Mouse (Mus musculus) heart, postnatal 14 days (tissue): ENCODE results near the gene Slc25a53. TPM values are rescaled to one million over a fixed set of nuclear protein-coding genes. Genes with fewer than 3 reads are reported as not detected.

Source experiments
- DNase-seq, 2 experiments: peaks; one replicate each; pipeline ENCODE4 v3.0.0; 2021 to 2022
- intact Hi-C: fragments of 180-260 bp; cut with DNase I; formaldehyde crosslinking; loops from one replicate; pipeline ENCODE4 v1.15.1; 2025
- long read RNA-seq, 2 experiments: library from polyadenylated mRNA; stranded (forward); transcript quantifications; one replicate each; pipeline ENCODE4 v2.0.0; 2021
- total RNA-seq, 2 experiments: library from RNA; stranded (reverse); gene quantifications; 2 replicates each; pipeline ENCODE4 v1.2.3; 2021

The Slc25a53 gene
- total RNA-seq = 1 to 10 TPM; 4.2 to 5.0 TPM
- long read RNA-seq, experiment 1, partial matches to known transcripts = 1 of 5 reads
- long read RNA-seq, experiment 1, other reads (novel, unspliced or antisense) = 2 of 5 reads
- long read RNA-seq, experiment 2, partial matches to known transcripts = 0 of 1 reads
- long read RNA-seq, experiment 2, other reads (novel, unspliced or antisense) = 0 of 1 reads

- intact Hi-C loops = no loop called here
- DNase-seq = peak; percentile 82 to 88
Measured at GRCm38 (mm10) chrX:137038000-137038483, at the start of gene Slc25a53. Gene Slc25a53, minus strand, starts transcription at chrX:137038302.

GRCm38 (mm10) chrX:137063202-137063601 lies 25.1 kb upstream of the Slc25a53 start:
- DNase-seq = no peak
- intact Hi-C loops = no loop called here

DNA sequence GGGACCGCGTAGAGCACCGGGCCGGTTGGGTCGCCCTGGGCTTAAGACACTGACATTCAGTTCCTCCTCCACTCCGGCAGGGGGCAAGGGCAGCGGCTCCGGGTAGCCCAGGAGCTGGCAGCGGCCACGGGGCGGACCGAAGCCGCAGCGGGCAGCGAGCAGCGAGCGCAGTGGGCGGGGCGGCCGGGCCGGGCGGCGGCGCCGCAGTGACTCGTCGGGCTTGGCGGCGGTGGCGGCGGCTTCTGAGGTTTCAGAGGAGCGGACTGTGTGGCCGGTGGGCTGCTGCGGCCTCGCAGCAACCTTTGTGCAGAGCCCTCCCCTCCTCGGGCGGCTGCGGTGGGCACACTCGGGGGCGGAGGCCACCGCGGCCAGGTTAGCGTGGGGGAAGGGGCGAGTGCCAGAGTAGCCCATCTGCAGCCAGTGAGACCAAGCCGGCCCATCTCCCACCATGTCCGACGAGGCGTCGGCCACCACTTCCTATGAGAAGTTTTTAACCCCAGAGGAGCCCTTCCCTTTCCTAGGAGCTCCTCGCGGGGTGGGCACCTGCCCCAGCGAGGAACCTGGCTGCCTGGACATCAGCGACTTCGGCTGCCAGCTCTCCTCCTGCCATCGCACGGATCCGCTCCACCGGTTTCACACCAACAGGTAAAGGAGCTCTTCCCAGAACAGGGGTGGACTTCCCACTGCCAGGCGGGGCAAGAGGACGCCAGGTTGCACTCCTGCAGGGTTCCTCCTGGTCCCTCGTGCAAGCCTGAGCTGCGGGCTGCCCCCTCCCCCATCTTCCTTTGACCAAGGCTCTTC lies 11.5 kb upstream of the Slc25a53 start, which contains the start of gene Fam199x:
Gene Fam199x (plus strand): TSS at position 170 of the 801 bp plus-strand sequence.
- intact Hi-C loops = no loop called here
- peak; percentile 83 for DNase-seq

GRCm38 (mm10) chrX:137049060-137049424 lies 10.9 kb upstream of the Slc25a53 start:
- no peak for DNase-seq
- intact Hi-C loops = no loop called here

DNA sequence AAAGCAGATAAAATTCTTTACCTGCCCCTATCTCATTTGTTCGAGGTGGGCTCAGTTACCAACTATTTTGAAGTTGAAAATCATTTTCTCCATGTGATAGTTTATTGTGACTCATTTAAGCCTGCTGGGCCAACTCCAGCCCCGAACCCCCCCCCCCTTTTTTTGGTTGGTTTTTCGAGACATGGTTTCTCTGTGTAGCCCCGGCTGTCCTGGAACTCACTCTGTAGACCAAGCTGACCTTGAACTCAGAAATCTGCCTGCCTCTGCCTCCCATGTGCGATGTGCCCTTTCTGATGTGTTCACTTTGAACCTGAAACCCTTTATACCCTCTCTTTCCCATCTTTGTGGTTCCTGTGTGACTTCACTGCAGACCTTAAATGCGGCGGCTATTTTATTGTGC lies 400 bp upstream of the Slc25a53 start:
- no peak for DNase-seq
- intact Hi-C loops = no loop called here

DNA sequence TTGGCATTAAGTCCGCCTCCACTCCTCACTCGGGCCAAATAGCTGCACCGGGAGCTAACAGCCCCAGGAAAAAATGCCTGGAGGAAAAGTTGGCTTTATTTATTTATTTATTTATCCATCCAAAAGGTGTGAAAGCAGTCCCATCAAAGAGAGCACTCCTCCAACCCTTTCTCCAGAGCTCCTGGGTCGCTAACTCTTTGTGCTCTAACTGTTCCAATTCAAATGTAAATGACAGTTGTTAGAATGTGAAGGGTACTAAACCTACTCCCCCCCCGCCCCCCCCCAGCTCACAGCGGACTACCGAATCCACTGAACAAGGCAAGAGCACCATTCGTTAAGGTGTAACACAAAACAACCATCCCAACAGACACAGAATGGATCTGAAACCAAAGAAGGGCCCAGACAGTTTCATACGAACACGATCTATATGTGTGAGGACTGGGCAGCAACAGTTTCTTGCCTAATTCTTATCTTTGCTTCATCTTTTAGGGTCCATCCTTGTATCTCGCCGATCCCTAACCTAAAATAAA lies 567 bp downstream of the Slc25a53 start:
- intact Hi-C loops = no loop called here

GRCm38 (mm10) chrX:137034322-137034721 lies 3.8 kb downstream of the Slc25a53 start:
- intact Hi-C loops = no loop called here

More for the DNA sequence above, 567 bp downstream of the Slc25a53 start:
- no peak for DNase-seq

GRCm38 (mm10) chrX:137031726-137032125 lies 6.4 kb downstream of the Slc25a53 start:
- DNase-seq = no peak
- intact Hi-C loops = no loop called here

More at GRCm38 (mm10) chrX:137034322-137034721, 3.8 kb downstream of the Slc25a53 start:
- no peak for DNase-seq

GRCm38 (mm10) chrX:137030916-137031315 lies 7.2 kb downstream of the Slc25a53 start:
- intact Hi-C loops = no loop called here

GRCm38 (mm10) chrX:137019310-137019709 lies 18.8 kb downstream of the Slc25a53 start:
- intact Hi-C loops = loop anchor here (2.0 to 10.0 kb wide), 4 partner anchors 42 to 395 kb away; partner anchors contain the start of genes Morf4l2, Tmsb15b1, Tmsb15b2 and Tmsb15l
- peak; percentile 47 to 63 for DNase-seq

More at GRCm38 (mm10) chrX:137030916-137031315, 7.2 kb downstream of the Slc25a53 start:
- DNase-seq = no peak

DNA sequence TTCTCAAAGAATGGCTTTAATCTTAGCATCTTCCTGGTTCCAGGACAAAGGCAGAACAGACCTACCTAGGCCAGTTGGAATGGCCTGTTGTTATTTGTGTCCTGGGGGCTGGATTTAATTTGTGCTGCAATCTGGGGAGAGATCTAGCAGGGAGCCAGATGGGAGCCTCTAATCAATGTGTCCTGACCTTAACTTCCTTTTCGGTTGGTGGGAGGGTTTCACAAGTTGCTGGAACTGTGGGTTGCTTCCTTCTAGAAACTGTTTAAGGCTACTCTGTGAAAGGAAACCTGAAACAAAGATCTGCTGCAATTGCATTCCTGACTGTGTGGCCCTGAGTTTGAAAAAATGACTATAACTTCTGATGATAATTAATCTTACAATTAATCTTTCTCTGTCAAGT lies 20.4 kb downstream of the Slc25a53 start:
- DNase-seq = no peak
- intact Hi-C loops = loop anchor here (2.0 to 10.0 kb wide), 4 partner anchors 40 to 393 kb away; partner anchors contain the start of genes Morf4l2, Tmsb15b1, Tmsb15b2 and Tmsb15l

- DNase-seq = peak; percentile 15 to 44
- intact Hi-C loops = loop anchor here (5.0 to 10.0 kb wide), 3 partner anchors 38 to 390 kb away; partner anchors contain the start of genes Tmsb15b1, Tmsb15b2 and Tmsb15l
Measured at GRCm38 (mm10) chrX:137015099-137015709, 22.9 kb downstream of the Slc25a53 start.

DNA sequence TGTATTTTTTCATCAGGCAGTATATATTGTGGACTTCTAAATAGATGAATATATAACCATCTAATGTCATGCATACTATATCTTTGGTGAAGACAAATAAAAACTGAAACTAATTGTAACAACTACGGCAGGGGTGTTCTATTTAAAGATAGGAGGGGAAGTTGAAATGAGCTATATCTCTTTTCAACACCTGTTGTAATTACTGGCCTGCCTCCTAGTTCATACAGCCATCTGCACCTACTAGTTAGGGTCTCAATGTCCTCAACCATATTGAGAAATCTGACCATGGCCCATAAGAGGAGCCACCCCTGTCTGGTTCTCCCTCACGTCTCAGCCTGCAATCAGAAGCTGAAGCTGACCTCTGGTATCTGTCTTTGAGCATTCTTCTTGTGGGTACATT lies 41.8 kb downstream of the Slc25a53 start:
- DNase-seq = no peak
- intact Hi-C loops = no loop called here

- intact Hi-C loops = no loop called here
- DNase-seq = no peak
Measured at GRCm38 (mm10) chrX:136993641-136994040, 44.5 kb downstream of the Slc25a53 start.

- intact Hi-C loops = no loop called here
- peak; percentile 26 to 40 for DNase-seq
Measured at GRCm38 (mm10) chrX:136992978-136993547, 45.0 kb downstream of the Slc25a53 start, which contains the start of gene Zcchc18. Gene Zcchc18, plus strand, starts transcription at chrX:136993155.

- intact Hi-C loops = no loop called here
Measured at GRCm38 (mm10) chrX:136992191-136992965, 45.7 kb downstream of the Slc25a53 start.

GRCm38 (mm10) chrX:136991274-136991673 lies 46.8 kb downstream of the Slc25a53 start:
- no peak for DNase-seq
- intact Hi-C loops = no loop called here

More at GRCm38 (mm10) chrX:136992191-136992965, 45.7 kb downstream of the Slc25a53 start:
- DNase-seq = no peak

DNA sequence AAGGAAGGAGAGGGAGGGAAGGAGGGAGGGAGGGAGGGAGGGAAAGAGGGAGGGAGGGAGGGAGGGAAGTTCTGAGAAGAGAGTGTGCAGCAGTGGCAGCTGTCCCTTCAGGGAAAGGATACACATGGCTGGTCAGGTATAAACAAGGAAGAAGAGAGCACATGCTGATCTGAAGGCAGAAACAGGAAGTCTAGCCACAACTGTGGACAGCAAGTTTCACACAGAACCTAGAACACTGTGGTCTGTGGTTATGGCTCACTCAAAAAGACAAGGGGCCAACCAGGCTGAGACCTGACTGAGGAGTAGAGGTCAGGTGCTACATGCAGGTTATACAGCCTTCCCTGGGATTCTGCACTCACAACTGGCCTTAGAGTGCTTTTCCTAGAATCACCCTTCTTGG lies 52.1 kb downstream of the Slc25a53 start:
- no peak for DNase-seq
- intact Hi-C loops = no loop called here

GRCm38 (mm10) chrX:136978616-136979015 lies 59.5 kb downstream of the Slc25a53 start:
- intact Hi-C loops = loop anchor here (5.0 kb wide), 1 partner anchor 39 kb away; no protein-coding TSS in a partner anchor
- DNase-seq = no peak
